Comparison of ENCODE assay signal across 9 mouse cellular contexts in genomic region chr5:129878946-129879345, GRCm38 (mm10). TPM values are rescaled to one million over a fixed set of nuclear protein-coding genes. Genes with fewer than 3 reads are reported as not detected.
DNase-seq lines count a peak whose midpoint lies in the region; ATAC-seq and TF ChIP-seq lines count a peak whose summit lies in the region.
"Had no signal": no experiment of that assay in that cellular context is flagged by ENCODE, and none has a peak within 500 bp of the region (broad histone marks: within the 10 kb centered on the region; RNA-seq: fewer than 3 reads in every experiment).

No protein-coding gene starts in this region.

- DNase-seq in embryo, embryonic 10 days (ENCODE audit: low spot score): peak; percentile 51
- DNase-seq in embryo, embryonic 9.5 days (ENCODE audit: extremely low spot score): no peak
- peak; percentile 92 for DNase-seq in adrenal gland, postnatal 10 days
- peak; percentile 35 to 37 for DNase-seq in frontal cortex, postnatal 10 days (ENCODE audit: low spot score in 2 of 2)
- DNase-seq in intestine, embryonic 14.5 days (ENCODE audit: low spot score): peak; percentile 68
- DNase-seq in left cerebral cortex, postnatal 4 days: peak; percentile 69
- DNase-seq in ovary, postnatal 14 days (ENCODE audit: low spot score): peak; percentile 60
- DNase-seq in thymus, adult 2 months: no peak

- 0 out of 2 replicates have a peak, but pooled peaks have one; percentile 41 for ATAC-seq in intestine, embryonic 14.5 days (replicated peaks; ENCODE audit: low FRiP score, low TSS enrichment, low read depth)

- no peak overlapping the region for H3K4me3 ChIP-seq in intestine, embryonic 14.5 days (ENCODE audit: low read depth, low read length)
- H3K4me3 ChIP-seq in thymus, adult 2 months (ENCODE audit: control insufficient read depth, insufficient read depth, low read length): no peak overlapping the region
- H3K4me3 ChIP-seq: neural tube, embryonic 12.5 days had no signal

- no peaks in the 10 kb centered on the region for H3K27me3 ChIP-seq in intestine, embryonic 14.5 days (replicated peaks; ENCODE audit: control insufficient read depth, insufficient read depth, low read length)
- no peaks in the 10 kb centered on the region for H3K27me3 ChIP-seq in thymus, adult 2 months (ENCODE audit: control insufficient read depth, insufficient read depth, low read length)
- H3K27me3 ChIP-seq: neural tube, embryonic 12.5 days had no signal

- intact Hi-C loops in left cerebral cortex, postnatal 4 days (cut with DNase I): no loop called here

- no peak for TF ChIP-seq POLR2A in thymus, adult 2 months (IDR thresholded peaks at IDR 0.05; ENCODE audit: control insufficient read depth, extremely low read depth, insufficient read depth, low read length, poor library complexity)

- H3K4me2 ChIP-seq in intestine, embryonic 14.5 days (ENCODE audit: low read length): no peak overlapping the region
- H3K4me2 ChIP-seq: neural tube, embryonic 12.5 days had no signal

- H3K4me1 ChIP-seq in intestine, embryonic 14.5 days (replicated peaks; ENCODE audit: control insufficient read depth, insufficient read depth, low read length): no peaks in the 10 kb centered on the region
- no peaks in the 10 kb centered on the region for H3K4me1 ChIP-seq in thymus, adult 2 months (replicated peaks; ENCODE audit: control insufficient read depth, insufficient read depth, low read length)
- H3K4me1 ChIP-seq: neural tube, embryonic 12.5 days had no signal

- H3K9ac ChIP-seq in intestine, embryonic 14.5 days (ENCODE audit: low read length): no peak overlapping the region
- H3K9ac ChIP-seq: neural tube, embryonic 12.5 days had no signal

- H3K27ac ChIP-seq in intestine, embryonic 14.5 days (ENCODE audit: low read depth): no peak overlapping the region
- H3K27ac ChIP-seq in thymus, adult 2 months (ENCODE audit: control insufficient read depth, insufficient read depth, low read length): no peak overlapping the region
- H3K27ac ChIP-seq: neural tube, embryonic 12.5 days had no signal

- peaks cover 33% of the 10 kb centered on the region for H3K36me3 ChIP-seq in intestine, embryonic 14.5 days (ENCODE audit: control insufficient read depth, insufficient read depth, low read length)
- peaks cover 29% of the 10 kb centered on the region for H3K36me3 ChIP-seq in thymus, adult 2 months (ENCODE audit: control insufficient read depth, insufficient read depth, low read length)

- H3K9me3 ChIP-seq in intestine, embryonic 14.5 days (ENCODE audit: control insufficient read depth, low read length): no peaks in the 10 kb centered on the region
- H3K9me3 ChIP-seq: neural tube, embryonic 12.5 days had no signal

- WGBS in intestine, embryonic 14.5 days: 35% methylated on average over 2 of the region's 2 CpGs
- 91% methylated on average over 2 of the region's 2 CpGs for WGBS in thymus, adult 2 months

- TF ChIP-seq CTCF in thymus, adult 2 months (IDR thresholded peaks at IDR 0.05; ENCODE audit: borderline replicate concordance, control insufficient read depth, extremely low read depth, insufficient read depth, low read length, poor library complexity): no peak

RNA-seq across cellular contexts. Expression of gene Chchd2, which starts 8.3 kb away (rescaled TPM):
- 1,000 to 10,000 TPM in 1 of 2 experiments, 100 to 1,000 TPM in 1; 975 to 1,063 TPM for total RNA-seq in adrenal gland, postnatal 10 days (2021)
- 944 and 1,022 TPM in 2 replicates for polyA plus RNA-seq in intestine, embryonic 14.5 days (2014; fragmentation: Nextera tagmentation; extraction: Ambion mirVana)
- total RNA-seq in left cerebral cortex, postnatal 4 days (2021): 100 to 1,000 TPM; 310 to 317 TPM
- polyA plus RNA-seq in thymus, adult 2 months (2012; rRNA removed): 1,121 and 1,221 TPM in 2 replicates

RNA-seq across cellular contexts. Expression of gene Zbed5, which starts 16.6 kb away (rescaled TPM):
- 1 to 10 TPM; 2.8 to 3.6 TPM for total RNA-seq in adrenal gland, postnatal 10 days (2021)
- polyA plus RNA-seq in intestine, embryonic 14.5 days (2014; fragmentation: Nextera tagmentation; extraction: Ambion mirVana): 3.9 and 4.1 TPM in 2 replicates
- 10 to 100 TPM in 1 of 2 experiments, 1 to 10 TPM in 1; 9.5 to 10.8 TPM for total RNA-seq in left cerebral cortex, postnatal 4 days (2021)
- 0.50 and 0.93 TPM in 2 replicates for polyA plus RNA-seq in thymus, adult 2 months (2012; rRNA removed)

RNA-seq across cellular contexts. Expression of gene Phkg1, which starts 19.4 kb away (rescaled TPM):
- total RNA-seq in adrenal gland, postnatal 10 days (2021): 1 to 10 TPM; 3.2 to 8.0 TPM
- 0.09 and 0.11 TPM in 2 replicates for polyA plus RNA-seq in intestine, embryonic 14.5 days (2014; fragmentation: Nextera tagmentation; extraction: Ambion mirVana)
- total RNA-seq in left cerebral cortex, postnatal 4 days (2021): 1 to 10 TPM; 2.5 to 3.4 TPM
- 1.3 and 3.6 TPM in 2 replicates for polyA plus RNA-seq in thymus, adult 2 months (2012; rRNA removed)

RNA-seq across cellular contexts. Expression of gene Nupr1l, which starts 29.4 kb away (rescaled TPM):
- total RNA-seq in adrenal gland, postnatal 10 days (2021): 1 to 10 TPM; 4.0 to 5.8 TPM
- polyA plus RNA-seq in intestine, embryonic 14.5 days (2014; fragmentation: Nextera tagmentation; extraction: Ambion mirVana): 1.9 and 2.7 TPM in 2 replicates
- 1 to 10 TPM; 2.4 to 3.6 TPM for total RNA-seq in left cerebral cortex, postnatal 4 days (2021)
- polyA plus RNA-seq in thymus, adult 2 months (2012; rRNA removed): 3.4 and 3.5 TPM in 2 replicates

RNA-seq across cellular contexts. Expression of gene Sumf2, which starts 32.2 kb away (rescaled TPM):
- total RNA-seq in adrenal gland, postnatal 10 days (2021): 10 to 100 TPM; 40.9 to 42.5 TPM
- 47.8 and 49.6 TPM in 2 replicates for polyA plus RNA-seq in intestine, embryonic 14.5 days (2014; fragmentation: Nextera tagmentation; extraction: Ambion mirVana)
- 10 to 100 TPM; 19.7 to 20.9 TPM for total RNA-seq in left cerebral cortex, postnatal 4 days (2021)
- polyA plus RNA-seq in thymus, adult 2 months (2012; rRNA removed): 17.3 and 19.4 TPM in 2 replicates

Comparison
In these comparisons a context has a peak if more than half of its experiments do, and no peak if none do; other contexts are left out.
1. DNase-seq: peak in embryo, embryonic 10 days (single experiment), adrenal gland, postnatal 10 days (single experiment), frontal cortex, postnatal 10 days (2 of 2), intestine, embryonic 14.5 days (single experiment), left cerebral cortex, postnatal 4 days (single experiment) and ovary, postnatal 14 days (single experiment); none in embryo, embryonic 9.5 days (single experiment) and thymus, adult 2 months (single experiment).